In genomic region chr17:29397480-29398433, GRCm38 (mm10) we compare ENCODE assay signal across 8 mouse cellular contexts. TPM values are rescaled to one million over a fixed set of nuclear protein-coding genes. Genes with fewer than 3 reads are reported as not detected.
DNase-seq lines count a peak whose midpoint lies in the region; ATAC-seq and TF ChIP-seq lines count a peak whose summit lies in the region.

No protein-coding gene starts in this region.

- H3K4me1 ChIP-seq in cerebellum, adult 2 months (ENCODE audit: control insufficient read depth, insufficient read depth, low read length), result peaks cover 3% of the 10 kb centered on the region; the same call in 1 of the 2 replicates
- peaks cover 8% of the 10 kb centered on the region; the same call in 1 of the 2 replicates for H3K4me1 ChIP-seq in forebrain, postnatal 0 days (ENCODE audit: insufficient read depth)
- H3K4me1 ChIP-seq in hindbrain, embryonic 12.5 days, result peaks cover 31% of the 10 kb centered on the region
- peaks cover 53% of the 10 kb centered on the region for H3K4me1 ChIP-seq in limb, embryonic 10.5 days
- peaks cover 47% of the 10 kb centered on the region for H3K4me1 ChIP-seq in midbrain, embryonic 10.5 days
- H3K4me1 ChIP-seq in spleen, adult 2 months (ENCODE audit: control insufficient read depth, insufficient read depth, insufficient read length), result peaks cover 36% of the 10 kb centered on the region

- no peak for TF ChIP-seq POLR2A in cerebellum, adult 2 months (IDR thresholded peaks at IDR 0.05; ENCODE audit: borderline replicate concordance, insufficient read depth, low read length)
- no peak for TF ChIP-seq POLR2A in spleen, adult 2 months (IDR thresholded peaks at IDR 0.05; ENCODE audit: low read depth, low read length)

- H3K4me2 ChIP-seq in forebrain, postnatal 0 days (ENCODE audit: low read depth), result peak overlapping the region; percentile 57
- H3K4me2 ChIP-seq in hindbrain, embryonic 12.5 days (replicated peaks), result peak overlapping the region; percentile 60

- peak; percentile 50; the same call in 1 of the 2 replicates for ATAC-seq in forebrain, postnatal 0 days
- ATAC-seq in hindbrain, embryonic 12.5 days (ENCODE audit: low FRiP score), result peak; percentile 59
- no peak for ATAC-seq in inflammation-experienced regulatory T-cells, adult 6 months

- no peaks in the 10 kb centered on the region for H3K27me3 ChIP-seq in cerebellum, adult 2 months (ENCODE audit: control insufficient read depth, insufficient read depth, low read length)
- H3K27me3 ChIP-seq in forebrain, postnatal 0 days (ENCODE audit: insufficient read depth, low read length), result no peaks in the 10 kb centered on the region
- peaks cover 22% of the 10 kb centered on the region for H3K27me3 ChIP-seq in hindbrain, embryonic 12.5 days
- H3K27me3 ChIP-seq in limb, embryonic 10.5 days (ENCODE audit: low read depth, poor library complexity, severe bottlenecking), result no peaks in the 10 kb centered on the region
- H3K27me3 ChIP-seq in midbrain, embryonic 10.5 days (ENCODE audit: low read depth, poor library complexity, severe bottlenecking), result peaks cover 50% of the 10 kb centered on the region
- H3K27me3 ChIP-seq in spleen, adult 2 months (ENCODE audit: control insufficient read depth, insufficient read depth, low read length), result no peaks in the 10 kb centered on the region

- TF ChIP-seq CTCF in cerebellum, adult 2 months (IDR thresholded peaks at IDR 0.05; ENCODE audit: borderline replicate concordance, insufficient read depth, low read depth, low read length), result no peak
- peak; percentile 15; the same call in 1 of the 2 replicates for TF ChIP-seq CTCF in forebrain, postnatal 0 days (IDR thresholded peaks at IDR 0.05; ENCODE audit: low read depth)
- TF ChIP-seq CTCF in spleen, adult 2 months (IDR thresholded peaks at IDR 0.05; ENCODE audit: extremely low read depth, insufficient read depth, insufficient read length, insufficient replicate concordance), result no peak

- WGBS in cerebellum, adult 2 months, result 11% methylated on average over 26 of the region's 27 CpGs
- WGBS in forebrain, postnatal 0 days, result 1% methylated on average over 27 of the region's 27 CpGs
- WGBS in hindbrain, embryonic 12.5 days, result 1% methylated on average over 27 of the region's 27 CpGs
- WGBS in limb, embryonic 10.5 days, result 1% methylated on average over 27 of the region's 27 CpGs
- 1% methylated on average over 27 of the region's 27 CpGs for whole genome bisulfite sequencing in midbrain, embryonic 10.5 days
- 4% methylated on average over 27 of the region's 27 CpGs for WGBS in spleen, adult 2 months

- peak overlapping the region; percentile 2 for H3K4me3 ChIP-seq in cerebellum, adult 2 months (replicated peaks; ENCODE audit: insufficient read depth, low read depth, low read length)
- peak overlapping the region; percentile 28 for H3K4me3 ChIP-seq in forebrain, postnatal 0 days (ENCODE audit: low read depth, low read length)
- peak overlapping the region; percentile 27 for H3K4me3 ChIP-seq in hindbrain, embryonic 12.5 days
- peak overlapping the region; percentile 50 for H3K4me3 ChIP-seq in limb, embryonic 10.5 days
- H3K4me3 ChIP-seq in midbrain, embryonic 10.5 days, result peak overlapping the region; percentile 47
- H3K4me3 ChIP-seq in spleen, adult 2 months (ENCODE audit: extremely low read depth, insufficient read depth, insufficient read length), result peak overlapping the region; percentile 29; the same call in 1 of the 2 replicates

- no peaks in the 10 kb centered on the region for H3K36me3 ChIP-seq in forebrain, postnatal 0 days (ENCODE audit: insufficient read depth)
- H3K36me3 ChIP-seq in hindbrain, embryonic 12.5 days, result no peaks in the 10 kb centered on the region
- no peaks in the 10 kb centered on the region for H3K36me3 ChIP-seq in limb, embryonic 10.5 days
- H3K36me3 ChIP-seq in midbrain, embryonic 10.5 days, result no peaks in the 10 kb centered on the region
- no peaks in the 10 kb centered on the region for H3K36me3 ChIP-seq in spleen, adult 2 months (ENCODE audit: control insufficient read depth, insufficient read depth, low read length)

- no peaks in the 10 kb centered on the region for H3K9me3 ChIP-seq in forebrain, postnatal 0 days (ENCODE audit: low read length)
- H3K9me3 ChIP-seq in hindbrain, embryonic 12.5 days (replicated peaks), result no peaks in the 10 kb centered on the region
- no peaks in the 10 kb centered on the region for H3K9me3 ChIP-seq in limb, embryonic 10.5 days (replicated peaks)
- H3K9me3 ChIP-seq in midbrain, embryonic 10.5 days (replicated peaks), result no peaks in the 10 kb centered on the region

- DNase-seq in T-cell, adult 2 months (ENCODE audit: low spot score), result peak; percentile 47
- DNase-seq in cerebellum, adult 2 months, result peak; percentile 45 to 52
- peak; percentile 44 for DNase-seq in forebrain, postnatal 0 days
- DNase-seq in limb, embryonic 10.5 days (ENCODE audit: low spot score), result peak; percentile 95
- peak; percentile 92 for DNase-seq in midbrain, embryonic 10.5 days (ENCODE audit: low spot score)
- DNase-seq in spleen, adult 2 months (ENCODE audit: low read depth in 1 of 2, low spot score in 2 of 2), result peak in 1 of 2 experiments; percentile 73

- H3K27ac ChIP-seq in cerebellum, adult 2 months (ENCODE audit: insufficient read depth, low read length), result no peak overlapping the region
- H3K27ac ChIP-seq in forebrain, postnatal 0 days (ENCODE audit: low read depth, low read length), result no peak overlapping the region; the same call in 1 of the 2 replicates
- peak overlapping the region; percentile 42; the same call in 1 of the 2 replicates for H3K27ac ChIP-seq in hindbrain, embryonic 12.5 days
- H3K27ac ChIP-seq in limb, embryonic 10.5 days, result peak overlapping the region; percentile 95
- H3K27ac ChIP-seq in midbrain, embryonic 10.5 days (replicated peaks), result peak overlapping the region; percentile 88
- H3K27ac ChIP-seq in spleen, adult 2 months (ENCODE audit: insufficient read depth, low read length), result peak overlapping the region; percentile 10; the same call in 1 of the 2 replicates

- H3K9ac ChIP-seq in forebrain, postnatal 0 days, result peak overlapping the region; percentile 40
- H3K9ac ChIP-seq in hindbrain, embryonic 12.5 days, result peak overlapping the region; percentile 51

RNA-seq across cellular contexts. Expression of gene Fgd2, which starts 37.0 kb away (rescaled TPM):
- 5.5 and 5.9 TPM in 2 replicates for polyA plus RNA-seq in cerebellum, adult 2 months (2012; rRNA removed)
- 15.9 and 17.3 TPM in 2 replicates for total RNA-seq in forebrain, postnatal 0 days (2014; rRNA removed)
- polyA plus RNA-seq in forebrain, postnatal 0 days (2015; fragmentation: Nextera tagmentation; extraction: Ambion mirVana), result 9.2 and 14.1 TPM in 2 replicates
- polyA plus RNA-seq in hindbrain, embryonic 12.5 days (2016; fragmentation: Nextera tagmentation; extraction: Ambion mirVana), result 4.3 and 7.0 TPM in 2 replicates
- polyA plus RNA-seq in limb, embryonic 10.5 days (2016; fragmentation: Nextera tagmentation; extraction: Ambion mirVana), result 6.4 and 6.7 TPM in 2 replicates
- 3.8 and 4.1 TPM in 2 replicates for polyA plus RNA-seq in midbrain, embryonic 10.5 days (2016; fragmentation: Nextera tagmentation; extraction: Ambion mirVana)
- polyA plus RNA-seq in spleen, adult 2 months (2012; rRNA removed), result 268 and 346 TPM in 2 replicates
- polyA plus RNA-seq in inflammation-experienced regulatory T-cells, adult 6 months (2017; shearing (Covaris generic)), result 1 to 10 TPM in 2 of 3 experiments, not detected in 1; 1.5 to 3.3 TPM

RNA-seq across cellular contexts. Expression of gene Mtch1, which starts 50.0 kb away (rescaled TPM):
- 447 and 479 TPM in 2 replicates for polyA plus RNA-seq in cerebellum, adult 2 months (2012; rRNA removed)
- 556 and 595 TPM in 2 replicates for total RNA-seq in forebrain, postnatal 0 days (2014; rRNA removed)
- 459 and 504 TPM in 2 replicates for polyA plus RNA-seq in forebrain, postnatal 0 days (2015; fragmentation: Nextera tagmentation; extraction: Ambion mirVana)
- 438 and 466 TPM in 2 replicates for polyA plus RNA-seq in hindbrain, embryonic 12.5 days (2016; fragmentation: Nextera tagmentation; extraction: Ambion mirVana)
- polyA plus RNA-seq in limb, embryonic 10.5 days (2016; fragmentation: Nextera tagmentation; extraction: Ambion mirVana), result 234 and 286 TPM in 2 replicates
- polyA plus RNA-seq in midbrain, embryonic 10.5 days (2016; fragmentation: Nextera tagmentation; extraction: Ambion mirVana), result 277 and 318 TPM in 2 replicates
- polyA plus RNA-seq in spleen, adult 2 months (2012; rRNA removed), result 145 and 212 TPM in 2 replicates
- 10 to 100 TPM; 13.4 to 15.9 (median 13.4) TPM for polyA plus RNA-seq in inflammation-experienced regulatory T-cells, adult 6 months (2017; shearing (Covaris generic))

Comparison
In these comparisons a context has a peak if more than half of its experiments do, and no peak if none do; other contexts are left out.
1. H3K27ac ChIP-seq: peak in hindbrain, embryonic 12.5 days (single experiment), limb, embryonic 10.5 days (single experiment), midbrain, embryonic 10.5 days (single experiment) and spleen, adult 2 months (single experiment); none in cerebellum, adult 2 months (single experiment) and forebrain, postnatal 0 days (single experiment).
2. RNA of gene Fgd2, which starts 37.0 kb away (polyA plus RNA-seq): 268 to 346 TPM in spleen, adult 2 months; 9.2 to 14.1 TPM in forebrain, postnatal 0 days, 4.3 to 7.0 TPM in hindbrain, embryonic 12.5 days, 6.4 to 6.7 TPM in limb, embryonic 10.5 days, 5.5 to 5.9 TPM in cerebellum, adult 2 months, 3.8 to 4.1 TPM in midbrain, embryonic 10.5 days and 1.5 to 3.3 TPM in inflammation-experienced regulatory T-cells, adult 6 months; every median in the first group is over 10 times any median in the second.
3. Peak in every context shown above with its lines, with median percentiles within 50 percentile points of each other: H3K4me3 ChIP-seq.